Mouse (Mus musculus): Measurements from ENCODE around the gene Ttc28. TPM values are rescaled to one million over a fixed set of nuclear protein-coding genes. Genes with fewer than 3 reads are reported as not detected.

Gene Ttc28
- polyA plus RNA-seq (2015; fragmentation: Nextera tagmentation; extraction: Ambion mirVana), result 3.2 and 4.5 TPM in 2 replicates

DNA sequence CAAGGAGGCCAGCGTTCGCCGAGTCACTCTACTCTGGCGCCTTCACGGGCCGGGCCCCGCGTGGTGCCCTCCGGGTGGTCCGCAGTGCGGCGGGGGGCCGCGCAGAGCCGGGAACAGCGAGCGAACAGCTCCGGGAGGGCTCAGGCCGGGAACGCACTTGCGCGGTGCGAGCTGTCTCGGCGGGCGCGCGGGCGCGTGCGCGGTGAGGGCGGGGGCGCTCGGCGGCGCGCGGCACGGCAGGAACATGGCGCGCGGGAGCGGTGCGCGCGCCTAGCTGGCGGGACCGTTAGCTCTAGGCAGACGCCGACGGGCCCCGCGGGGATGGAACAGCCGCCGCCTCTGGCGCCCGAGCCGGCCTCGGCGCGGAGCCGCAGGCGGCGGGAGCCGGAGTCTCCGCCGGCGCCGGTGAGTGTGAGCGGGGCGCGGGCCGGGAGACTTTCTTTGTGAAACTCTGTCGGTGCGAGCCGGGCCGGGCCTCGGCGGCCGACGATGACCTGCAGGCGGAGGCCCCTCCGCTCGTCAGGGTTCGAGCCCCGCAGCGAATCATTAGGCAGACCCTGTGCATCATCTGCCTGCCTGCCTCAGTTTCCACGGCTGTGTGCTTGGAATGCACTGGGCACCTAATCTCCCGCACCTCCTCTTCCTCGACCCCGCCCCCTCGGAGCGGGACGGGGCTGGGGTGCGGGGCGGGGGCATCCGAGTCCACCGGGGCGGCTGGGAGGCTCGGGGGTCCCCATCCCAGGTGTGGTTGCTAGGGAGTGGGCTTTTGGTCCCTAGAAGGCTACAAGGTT is at the start of gene Ttc28:
Gene Ttc28 (plus strand): TSS at position 220 of the 791 bp plus-strand sequence.

GRCm38 (mm10) chr5:110839678-110840365 is 39.8 kb upstream of the Ttc28 start, which contains the start of the genes Hscb and Chek2:
Hscb (minus strand) TSS chr5:110839777.
Chek2 (plus strand) TSS chr5:110839979.

DNA sequence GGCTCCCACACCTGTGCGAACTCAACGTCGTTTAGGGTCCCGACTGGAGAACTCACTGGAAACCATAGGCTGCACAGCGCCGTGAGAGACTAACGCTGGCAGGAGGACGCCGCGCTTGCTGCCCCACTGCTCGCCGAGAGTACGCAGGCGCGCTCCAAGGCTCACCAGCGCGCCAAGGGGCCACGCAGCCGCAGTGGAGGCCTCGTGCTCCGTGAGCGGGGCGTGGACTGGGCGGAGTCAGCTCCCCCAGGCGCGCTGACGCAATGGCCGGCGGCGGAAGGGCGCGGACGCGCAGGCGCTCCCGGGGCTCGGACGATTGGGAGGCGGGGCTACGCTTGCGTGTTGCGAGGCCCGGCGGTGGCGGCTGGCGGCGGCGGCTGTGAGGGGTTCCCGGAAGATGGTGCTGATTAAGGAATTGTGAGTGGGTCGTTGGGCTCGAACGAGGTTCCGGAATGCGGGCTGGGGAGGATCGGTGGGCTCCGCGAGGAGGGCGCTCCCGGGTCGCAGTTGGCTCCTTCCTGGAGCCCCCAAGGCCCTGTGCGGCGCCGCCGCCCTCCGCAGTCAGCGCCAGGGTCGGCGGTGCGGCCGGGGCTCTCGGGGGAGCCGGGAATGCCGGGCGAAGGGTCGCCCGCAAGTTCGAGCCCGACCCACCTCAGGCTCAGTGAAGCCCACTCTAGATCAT is 451.0 kb downstream of the Ttc28 start, which contains the start of gene Pitpnb:
Gene Pitpnb (plus strand): TSS at position 347 of the 682 bp plus-strand sequence.

MicroRNAs within 50 kb of the gene (microRNA counts, 519-probe panel; counts per million panel counts)
- 88.3 counts per million for microRNA mmu-miR-701

Other genes with a start within 250 kb of the Ttc28 start
- 37.7 and 38.0 TPM in 2 replicates for gene Noc4l, start 226.4 kb upstream of the Ttc28 start, polyA plus RNA-seq (2015; fragmentation: Nextera tagmentation; extraction: Ambion mirVana)
- 9.2 and 11.8 TPM in 2 replicates for gene Ddx51, start 226.4 kb upstream of the Ttc28 start, polyA plus RNA-seq (2015; fragmentation: Nextera tagmentation; extraction: Ambion mirVana)
- gene Ep400, start 109.1 kb upstream of the Ttc28 start, polyA plus RNA-seq (2015; fragmentation: Nextera tagmentation; extraction: Ambion mirVana), result 22.3 and 24.0 TPM in 2 replicates
- 30.7 and 31.3 TPM in 2 replicates for gene Pus1, start 99.1 kb upstream of the Ttc28 start, polyA plus RNA-seq (2015; fragmentation: Nextera tagmentation; extraction: Ambion mirVana)
- gene Ulk1, start 69.7 kb upstream of the Ttc28 start, polyA plus RNA-seq (2015; fragmentation: Nextera tagmentation; extraction: Ambion mirVana), result 11.9 and 12.3 TPM in 2 replicates
- gene Hscb, start 40.0 kb upstream of the Ttc28 start, polyA plus RNA-seq (2015; fragmentation: Nextera tagmentation; extraction: Ambion mirVana), result 104 and 105 TPM in 2 replicates
- 43.7 and 49.6 TPM in 2 replicates for gene Chek2, start 39.8 kb upstream of the Ttc28 start, polyA plus RNA-seq (2015; fragmentation: Nextera tagmentation; extraction: Ambion mirVana)